Mouse (Mus musculus) heart, postnatal 4 days (tissue): ENCODE measurements at regions not wholly inside any gene's neighbourhood (a gene's known extent, or its start where the extent isn't known, plus 50 kb on each side); places are given as distances from the start of the nearest gene placed in this dataset.

Experiments used
- DNase-seq: peaks from one replicate; pipeline ENCODE4 v3.0.0; 2021

GRCm38 (mm10) chrX:35683332-35683731 lies 205.3 kb upstream of the Dock11 start:
- DNase-seq, result peak; percentile 9
